Mouse (Mus musculus): ENCODE results near the gene Tmed1. TPM values are rescaled to one million over a fixed set of nuclear protein-coding genes. Genes with fewer than 3 reads are reported as not detected.
"Not testable (repeated sequence)": the region's sequence is repeated elsewhere in the genome, so short reads cannot be mapped to it uniquely, and the experiment has no call there.

Tmed1 gene
- polyA plus RNA-seq, 1 experiment from 2014 or later: 78.8 TPM

DNA sequence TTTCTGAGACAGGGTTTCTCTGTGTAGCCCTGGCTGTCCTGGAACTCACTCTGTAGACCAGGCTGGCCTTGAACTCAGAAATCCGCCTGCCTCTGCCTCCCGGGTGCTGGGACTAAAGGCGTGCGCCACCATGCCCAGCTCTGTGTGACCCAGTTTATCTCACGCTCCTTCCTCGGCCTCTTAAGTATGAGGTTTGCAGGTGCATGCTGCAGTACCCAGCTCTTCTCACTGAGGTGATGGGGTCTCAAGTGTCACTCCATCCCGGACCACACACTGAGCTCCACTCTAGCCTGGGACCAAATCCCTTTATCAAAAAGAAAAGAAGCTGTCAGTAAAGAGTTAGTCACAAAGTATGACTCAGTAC lies 45.5 kb downstream of the Tmed1 start:
- Histone ChIP-seq H3K36me3 (peaks cover 38% of the 10 kb centered on the region; the same call in 1 of the 2 replicates), H3K4me1 (replicated peaks) (peaks cover 24% of the 10 kb centered on the region)
- not testable (repeated sequence) for H3K9ac ChIP-seq; H3K27ac ChIP-seq; H3K27me3 ChIP-seq; H3K9me3 ChIP-seq (replicated peaks); H3K4me2 ChIP-seq; H3K4me3 ChIP-seq; ATAC-seq (replicated peaks; ENCODE audit: insufficient number of reproducible peaks, insufficient read depth, low FRiP score, low read depth)
- WGBS: 91% methylated on average over 7 of the region's 7 CpGs

DNA sequence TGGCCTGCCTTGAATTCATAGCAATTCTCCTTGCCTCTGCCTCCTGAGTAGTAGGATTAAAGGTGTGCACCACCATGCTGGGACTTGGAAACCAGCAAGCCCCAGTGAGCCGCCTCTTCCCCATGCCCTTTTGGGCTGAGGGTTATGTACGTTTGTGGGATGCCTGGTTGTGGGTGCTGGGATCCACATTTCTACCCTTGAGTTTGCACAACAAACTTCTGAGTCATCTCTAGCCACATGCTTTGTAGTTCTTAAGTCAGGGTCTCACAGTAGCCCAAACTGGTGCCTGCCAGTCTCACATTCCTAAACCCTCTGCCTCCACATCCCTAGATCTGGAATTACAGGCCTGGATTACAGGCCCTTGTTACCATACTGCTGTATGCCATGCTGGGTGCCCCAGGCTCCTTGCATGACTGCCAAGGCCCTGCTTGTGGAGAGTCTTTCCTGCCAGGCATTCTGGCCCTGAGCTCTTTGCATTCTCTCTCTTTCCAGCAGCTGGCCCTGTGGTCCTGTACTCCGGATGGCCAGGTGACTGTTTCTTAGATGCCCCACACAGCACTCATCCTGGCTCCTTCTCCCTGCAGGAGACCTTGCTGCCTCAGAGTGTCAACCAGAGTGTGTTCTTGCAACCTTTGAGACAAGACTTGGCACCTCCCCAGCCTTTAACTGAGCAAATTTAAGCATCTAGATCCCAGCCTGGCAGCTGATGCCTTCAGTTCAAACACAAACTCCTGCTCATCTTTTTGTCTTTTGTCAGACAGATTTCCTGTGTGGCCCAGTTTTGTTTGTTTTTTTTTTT lies 46.1 kb downstream of the Tmed1 start:
- no peak for ATAC-seq (replicated peaks; ENCODE audit: insufficient number of reproducible peaks, insufficient read depth, low FRiP score, low read depth)
- Histone ChIP-seq H3K4me2 (no peak overlapping the region), H3K9me3 (replicated peaks) (no peaks in the 10 kb centered on the region), H3K9ac (no peak overlapping the region), H3K4me3 (no peak overlapping the region), H3K36me3 (peaks cover 32% of the 10 kb centered on the region; the same call in 1 of the 2 replicates), H3K4me1 (replicated peaks) (peaks cover 24% of the 10 kb centered on the region), H3K27ac (peak overlapping the region; percentile 89), H3K27me3 (no peaks in the 10 kb centered on the region)
- 76% methylated on average over 3 of the region's 3 CpGs for WGBS

DNA sequence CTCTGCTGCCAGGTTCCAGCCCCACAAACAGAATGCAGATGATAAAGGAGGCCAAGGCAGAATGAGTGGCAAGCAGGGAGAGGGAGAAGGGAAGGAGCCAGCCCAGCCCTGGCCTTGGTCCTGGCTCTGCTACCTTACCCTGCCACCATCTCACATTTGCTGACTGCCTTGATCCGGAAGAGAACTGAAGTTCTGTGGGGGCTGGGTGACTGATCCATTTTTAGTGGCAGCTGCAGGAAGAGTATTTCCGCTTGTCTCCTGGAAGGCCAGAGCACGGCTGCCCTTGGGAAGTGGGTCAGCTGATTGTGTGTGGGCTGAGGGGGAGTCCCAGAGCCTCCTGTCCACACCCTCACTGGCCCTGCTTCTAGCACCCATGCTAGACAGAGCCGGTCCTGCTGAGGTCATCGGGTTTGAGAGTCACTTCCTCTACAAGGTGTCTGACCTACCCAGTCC lies 46.9 kb downstream of the Tmed1 start:
- no peaks in the 10 kb centered on the region for H3K27me3 ChIP-seq
- peak overlapping the region; percentile 35 for H3K4me2 ChIP-seq
- peak overlapping the region; percentile 89 for H3K27ac ChIP-seq
- ATAC-seq (replicated peaks; ENCODE audit: insufficient number of reproducible peaks, insufficient read depth, low FRiP score, low read depth): peak; percentile 83
- H3K9me3 ChIP-seq (replicated peaks): no peaks in the 10 kb centered on the region
- peaks cover 24% of the 10 kb centered on the region; the same call in 1 of the 2 replicates for H3K36me3 ChIP-seq
- no peak overlapping the region for H3K4me3 ChIP-seq
- H3K9ac ChIP-seq: peak overlapping the region; percentile 3; the same call in 1 of the 2 replicates
- 9% methylated on average over 5 of the region's 5 CpGs for WGBS
- peaks cover 27% of the 10 kb centered on the region for H3K4me1 ChIP-seq (replicated peaks)

DNA sequence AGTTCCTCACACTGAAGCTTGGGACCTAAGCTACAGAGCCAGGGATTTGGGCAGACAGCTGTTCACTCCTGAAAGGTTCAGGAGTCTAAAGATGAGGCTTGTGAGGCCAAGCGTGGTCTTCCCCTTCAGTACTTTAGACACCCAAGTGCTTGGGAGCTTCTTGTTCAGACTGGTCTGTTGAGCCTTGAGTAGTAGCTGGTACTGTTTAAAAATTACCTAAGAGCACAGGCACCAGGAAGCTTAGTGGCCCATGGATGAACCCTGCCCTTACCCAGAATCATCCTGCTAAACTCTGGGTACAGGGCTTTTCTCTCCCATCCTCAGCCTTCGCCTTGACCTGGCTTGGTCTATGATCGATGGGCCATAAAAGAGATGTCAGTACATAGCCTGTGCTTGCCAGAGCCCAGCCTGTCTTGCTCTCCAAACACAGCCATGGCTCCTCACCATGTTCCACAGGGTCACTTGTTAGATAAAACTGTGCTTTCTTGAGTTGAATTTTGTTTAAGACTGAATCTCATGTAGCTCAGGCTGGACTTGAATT lies 49.6 kb downstream of the Tmed1 start:
- WGBS: 91% methylated on average over 3 of the region's 3 CpGs
- no peak overlapping the region for H3K4me2 ChIP-seq
- no peak for ATAC-seq (replicated peaks; ENCODE audit: insufficient number of reproducible peaks, insufficient read depth, low FRiP score, low read depth)
- H3K36me3 ChIP-seq: peaks cover 2% of the 10 kb centered on the region; the same call in 1 of the 2 replicates
- no peaks in the 10 kb centered on the region for H3K9me3 ChIP-seq (replicated peaks)
- no peaks in the 10 kb centered on the region for H3K27me3 ChIP-seq
- peaks cover 27% of the 10 kb centered on the region for H3K4me1 ChIP-seq (replicated peaks)
- H3K4me3 ChIP-seq: no peak overlapping the region
- H3K27ac ChIP-seq: no peak overlapping the region
- no peak overlapping the region for H3K9ac ChIP-seq

DNA sequence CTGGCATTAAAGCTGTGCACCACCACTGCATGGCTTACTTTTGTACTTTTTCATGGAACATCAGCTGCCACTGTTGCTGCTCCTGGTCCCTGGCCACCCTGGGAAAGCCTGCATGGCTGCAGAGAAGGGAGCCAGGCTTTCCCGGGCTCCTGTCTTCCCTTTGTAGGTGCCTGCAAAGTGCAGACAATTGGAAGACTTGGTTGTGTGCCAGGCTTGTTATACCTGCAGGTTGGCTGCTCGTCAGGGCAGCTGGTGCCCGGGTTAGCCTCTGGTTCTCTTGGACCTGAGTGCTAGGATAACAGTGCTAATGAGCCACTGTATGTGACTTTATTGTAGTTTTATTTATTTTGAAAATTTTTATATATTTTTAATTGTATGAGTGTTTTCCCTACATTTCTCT lies 51.2 kb downstream of the Tmed1 start:
- 79% methylated on average over 3 of the region's 3 CpGs for WGBS
- no peaks in the 10 kb centered on the region for H3K27me3 ChIP-seq

More for the DNA sequence above, 51.2 kb downstream of the Tmed1 start:
- no peak overlapping the region for H3K27ac ChIP-seq
- H3K4me2 ChIP-seq: no peak overlapping the region
- H3K9me3 ChIP-seq (replicated peaks): no peaks in the 10 kb centered on the region
- H3K4me1 ChIP-seq (replicated peaks): peaks cover 22% of the 10 kb centered on the region
- no peak for ATAC-seq (replicated peaks; ENCODE audit: insufficient number of reproducible peaks, insufficient read depth, low FRiP score, low read depth)
- no peak overlapping the region for H3K4me3 ChIP-seq
- H3K36me3 ChIP-seq: no peaks in the 10 kb centered on the region
- no peak overlapping the region for H3K9ac ChIP-seq

Small RNA genes within 50 kb of the gene (microRNA-seq; reads per million reads assigned to microRNA genes)
- gene Mir199a-1: 2.1 reads per million, percentile 2 among the genes with 10 or more reads in this experiment

Other genes starting within 250 kb of the Tmed1 start
- gene Atg4d, start 245.0 kb downstream of the Tmed1 start, polyA plus RNA-seq (2015; fragmentation: Nextera tagmentation; extraction: Ambion mirVana): 48.5 and 50.9 TPM in 2 replicates
- gene Kri1, start 222.3 kb downstream of the Tmed1 start, polyA plus RNA-seq (2015; fragmentation: Nextera tagmentation; extraction: Ambion mirVana): 10.4 and 12.5 TPM in 2 replicates
- 88.6 and 96.4 TPM in 2 replicates for gene Cdkn2d, start 218.8 kb downstream of the Tmed1 start, polyA plus RNA-seq (2015; fragmentation: Nextera tagmentation; extraction: Ambion mirVana)
- gene Ap1m2, start 197.9 kb downstream of the Tmed1 start, polyA plus RNA-seq (2015; fragmentation: Nextera tagmentation; extraction: Ambion mirVana): 1.8 and 6.9 TPM in 2 replicates
- gene Slc44a2, start 189.6 kb downstream of the Tmed1 start, polyA plus RNA-seq (2015; fragmentation: Nextera tagmentation; extraction: Ambion mirVana): 56.8 and 81.4 TPM in 2 replicates
- 88.1 and 118 TPM in 2 replicates for gene Ilf3, start 142.4 kb downstream of the Tmed1 start, polyA plus RNA-seq (2015; fragmentation: Nextera tagmentation; extraction: Ambion mirVana)
- 23.8 and 28.1 TPM in 2 replicates for gene Qtrt1, start 98.4 kb downstream of the Tmed1 start, polyA plus RNA-seq (2015; fragmentation: Nextera tagmentation; extraction: Ambion mirVana)
- 60.0 and 73.6 TPM in 2 replicates for gene Dnm2, start 85.3 kb downstream of the Tmed1 start, polyA plus RNA-seq (2015; fragmentation: Nextera tagmentation; extraction: Ambion mirVana)
- gene AB124611, start 15.9 kb upstream of the Tmed1 start, polyA plus RNA-seq (2015; fragmentation: Nextera tagmentation; extraction: Ambion mirVana): 2.3 and 4.1 TPM in 2 replicates
- gene Carm1, start 36.6 kb upstream of the Tmed1 start, polyA plus RNA-seq (2015; fragmentation: Nextera tagmentation; extraction: Ambion mirVana): 26.2 and 41.0 TPM in 2 replicates
- 26.1 and 29.8 TPM in 2 replicates for gene Timm29, start 82.5 kb upstream of the Tmed1 start, polyA plus RNA-seq (2015; fragmentation: Nextera tagmentation; extraction: Ambion mirVana)
- gene Yipf2, start 82.6 kb upstream of the Tmed1 start, polyA plus RNA-seq (2015; fragmentation: Nextera tagmentation; extraction: Ambion mirVana): 12.0 and 16.5 TPM in 2 replicates
- gene Smarca4, start 105.9 kb upstream of the Tmed1 start, polyA plus RNA-seq (2015; fragmentation: Nextera tagmentation; extraction: Ambion mirVana): 39.6 and 57.4 TPM in 2 replicates
- 12.9 and 25.0 TPM in 2 replicates for gene Ldlr, start 213.2 kb upstream of the Tmed1 start, polyA plus RNA-seq (2015; fragmentation: Nextera tagmentation; extraction: Ambion mirVana)